Comparison of ENCODE assay signal across 9 mouse cellular contexts in genomic region chr4:57118883-57119282, GRCm38 (mm10).
"Had no signal": no experiment of that assay in that cellular context is flagged by ENCODE, and none has a peak within 500 bp of the region (broad histone marks: within the 10 kb centered on the region; RNA-seq: fewer than 3 reads in every experiment).

No protein-coding gene starts in this region.

- DNase-seq: lung, adult 18-20 months; lung, postnatal 10 days; lung, postnatal 4 days; midbrain, embryonic 14.5 days; right cerebral cortex, postnatal 14 days; thymus, adult 2 months; thymus, postnatal 25 days; thymus, postnatal 4 days had no signal

- ATAC-seq: midbrain, embryonic 16.5 days had no signal
